Mouse (Mus musculus): ENCODE results near the gene Tmsb4x.
A peak's percentile ranks its signal among the peaks of the same experiment; 100 is the strongest.

Tmsb4x gene

GRCm38 (mm10) chrX:167208978-167209754, at the start of gene Tmsb4x:
Gene Tmsb4x (minus strand): TSS chrX:167209315.
- DNase-seq (ENCODE audit: low spot score in 2 of 2), result peak; percentile 87 to 93

GRCm38 (mm10) chrX:167241736-167242135, 32.6 kb upstream of the Tmsb4x start:
- DNase-seq (ENCODE audit: low spot score in 2 of 2), result no peak

- no peak for DNase-seq (ENCODE audit: low spot score in 2 of 2)
Observed at GRCm38 (mm10) chrX:167239293-167239921, 30.3 kb upstream of the Tmsb4x start.

GRCm38 (mm10) chrX:167233104-167233687, 24.1 kb upstream of the Tmsb4x start:
- peak; percentile 26 to 47 for DNase-seq (ENCODE audit: low spot score in 2 of 2)

GRCm38 (mm10) chrX:167231150-167231549, 22.0 kb upstream of the Tmsb4x start:
- DNase-seq (ENCODE audit: low spot score in 2 of 2), result peak; percentile 16 to 22

- no peak for DNase-seq (ENCODE audit: low spot score in 2 of 2)
Observed at GRCm38 (mm10) chrX:167229819-167230218, 20.7 kb upstream of the Tmsb4x start.

GRCm38 (mm10) chrX:167229206-167229605, 20.1 kb upstream of the Tmsb4x start:
- peak; percentile 43 to 59 for DNase-seq (ENCODE audit: low spot score in 2 of 2)

- no peak for DNase-seq (ENCODE audit: low spot score in 2 of 2)
Observed at GRCm38 (mm10) chrX:167227756-167228155, 18.6 kb upstream of the Tmsb4x start.

- peak in 1 of 2 experiments; percentile 21 for DNase-seq (ENCODE audit: low spot score in 2 of 2)
Observed at GRCm38 (mm10) chrX:167227138-167227537, 18.0 kb upstream of the Tmsb4x start.

GRCm38 (mm10) chrX:167226570-167226969, 17.5 kb upstream of the Tmsb4x start:
- DNase-seq (ENCODE audit: low spot score in 2 of 2), result no peak

- DNase-seq (ENCODE audit: low spot score in 2 of 2), result peak; percentile 45 to 54
Observed at GRCm38 (mm10) chrX:167212707-167213106, 3.6 kb upstream of the Tmsb4x start.

GRCm38 (mm10) chrX:167211871-167212555, 2.9 kb upstream of the Tmsb4x start:
- peak in 1 of 2 experiments; percentile 16 for DNase-seq (ENCODE audit: low spot score in 2 of 2)

- peak; percentile 62 to 71 for DNase-seq (ENCODE audit: low spot score in 2 of 2)
Observed at GRCm38 (mm10) chrX:167210319-167210728, 1.2 kb upstream of the Tmsb4x start.

- peak in 1 of 2 experiments; percentile 14 for DNase-seq (ENCODE audit: low spot score in 2 of 2)
Observed at GRCm38 (mm10) chrX:167209828-167210227, 713 bp upstream of the Tmsb4x start.

- DNase-seq (ENCODE audit: low spot score in 2 of 2), result peak in 1 of 2 experiments; percentile 30
Observed at GRCm38 (mm10) chrX:167208506-167208820, 652 bp downstream of the Tmsb4x start.

GRCm38 (mm10) chrX:167207741-167208505, 1.2 kb downstream of the Tmsb4x start:
- DNase-seq (ENCODE audit: low spot score in 2 of 2), result peak in 1 of 2 experiments; percentile 22

- DNase-seq (ENCODE audit: low spot score in 2 of 2), result no peak
Observed at GRCm38 (mm10) chrX:167205813-167206520, 3.1 kb downstream of the Tmsb4x start.

- no peak for DNase-seq (ENCODE audit: low spot score in 2 of 2)
Observed at GRCm38 (mm10) chrX:167201365-167201764, 7.8 kb downstream of the Tmsb4x start.

GRCm38 (mm10) chrX:167195228-167195649, 13.9 kb downstream of the Tmsb4x start:
- no peak for DNase-seq (ENCODE audit: low spot score in 2 of 2)

GRCm38 (mm10) chrX:167186306-167186705, 22.8 kb downstream of the Tmsb4x start:
- DNase-seq (ENCODE audit: low spot score in 2 of 2), result no peak

- DNase-seq (ENCODE audit: low spot score in 2 of 2), result no peak
Observed at GRCm38 (mm10) chrX:167183535-167183934, 25.6 kb downstream of the Tmsb4x start.

All from heart, adult 9 months (tissue).